Mouse (Mus musculus): ENCODE results near the gene Ttc39b. TPM values are rescaled to one million over a fixed set of nuclear protein-coding genes. Genes with fewer than 3 reads are reported as not detected.
A peak's percentile ranks its signal among the peaks of the same experiment; 100 is the strongest.

Ttc39b gene
- total RNA-seq (2021): 10 to 100 TPM; 14.4 to 22.7 TPM

DNA sequence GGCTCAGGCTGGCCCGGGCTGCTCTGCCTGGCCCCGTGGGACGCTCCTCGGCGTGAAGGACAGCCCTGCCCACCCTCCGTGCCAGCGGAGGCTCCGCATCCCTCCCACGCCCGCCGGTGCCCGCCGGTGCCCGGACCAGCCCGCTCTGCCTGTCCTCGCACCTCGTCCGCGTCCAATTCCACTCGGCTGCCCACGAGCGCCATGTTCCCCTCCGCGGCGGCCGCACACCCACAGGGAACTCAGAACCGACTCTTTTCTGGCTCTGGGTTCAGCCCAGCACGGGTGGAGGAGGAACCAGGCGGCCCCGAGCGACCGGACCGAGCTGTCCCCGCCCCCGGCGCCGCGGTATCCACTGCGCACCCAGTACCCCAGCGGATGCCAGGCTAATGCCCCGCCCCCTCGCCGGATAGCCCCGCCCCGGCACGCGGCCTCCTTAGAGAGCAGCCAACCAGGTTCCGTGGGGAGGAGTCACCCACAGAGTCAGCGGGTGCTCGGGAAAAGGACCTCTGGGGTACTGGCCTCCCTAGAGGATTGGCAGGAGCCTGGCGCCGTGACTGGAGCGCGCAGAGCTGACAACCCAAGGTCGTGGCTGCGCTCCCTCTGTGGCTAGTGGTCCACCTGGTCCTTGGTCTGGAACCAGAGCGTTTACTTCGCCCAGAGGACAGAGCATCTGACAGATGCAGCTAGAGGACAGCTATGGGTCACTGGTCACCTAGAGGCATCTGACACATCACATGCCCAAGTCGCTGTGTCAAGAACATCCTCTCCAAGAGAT, at the start of gene Ttc39b:
Gene Ttc39b, minus strand, starts transcription at position 346 of the 775 bp plus-strand sequence.
- intact Hi-C loops (cut with DNase I): loop anchor here (1.0 to 5.0 kb wide), 3 partner anchors 21 to 93 kb away; partner anchors contain the start of gene Snapc3

DNA sequence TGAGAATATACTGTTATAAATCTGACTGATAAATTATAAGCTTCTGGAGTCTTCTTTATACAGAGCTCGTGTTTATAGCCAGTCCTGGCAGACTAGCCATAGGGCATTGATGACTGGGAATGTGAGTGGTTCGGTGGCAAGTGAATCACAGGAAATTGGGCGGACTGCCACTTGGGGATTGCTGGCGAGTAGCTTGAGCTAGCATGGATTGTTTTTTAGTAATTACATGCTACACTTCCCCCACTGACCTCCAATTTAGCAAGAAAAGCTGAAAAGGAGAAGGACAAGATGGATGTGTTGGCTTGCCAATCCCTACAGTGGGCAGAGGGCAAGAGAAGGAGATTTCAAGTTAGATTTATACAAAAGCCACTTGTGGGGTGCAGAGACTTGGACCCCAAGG, 49.3 kb upstream of the Ttc39b start:
- intact Hi-C loops (cut with DNase I): no loop called here
- no peak for DNase-seq

More for the DNA sequence above, at the start of gene Ttc39b:
- peak; percentile 99 to 100 for DNase-seq

DNA sequence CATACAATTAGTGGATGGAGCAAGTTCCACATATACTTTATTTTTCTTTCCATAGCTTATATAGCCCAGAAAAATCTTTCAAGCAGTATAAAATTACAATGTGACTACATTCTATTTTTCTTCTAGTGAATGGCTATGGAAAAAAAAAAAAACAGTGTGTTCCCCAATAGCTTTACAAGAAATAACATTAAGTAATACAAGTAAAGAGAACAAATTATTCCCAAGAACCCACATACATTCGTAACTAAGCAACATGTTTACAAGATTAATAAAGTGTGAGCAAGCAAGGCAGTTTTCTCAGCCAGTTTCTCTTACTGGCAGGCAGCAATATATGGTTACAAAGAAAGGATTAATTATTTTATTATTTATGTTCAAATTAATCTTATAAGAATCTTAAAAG, 33.7 kb upstream of the Ttc39b start:
- intact Hi-C loops (cut with DNase I): no loop called here

DNA sequence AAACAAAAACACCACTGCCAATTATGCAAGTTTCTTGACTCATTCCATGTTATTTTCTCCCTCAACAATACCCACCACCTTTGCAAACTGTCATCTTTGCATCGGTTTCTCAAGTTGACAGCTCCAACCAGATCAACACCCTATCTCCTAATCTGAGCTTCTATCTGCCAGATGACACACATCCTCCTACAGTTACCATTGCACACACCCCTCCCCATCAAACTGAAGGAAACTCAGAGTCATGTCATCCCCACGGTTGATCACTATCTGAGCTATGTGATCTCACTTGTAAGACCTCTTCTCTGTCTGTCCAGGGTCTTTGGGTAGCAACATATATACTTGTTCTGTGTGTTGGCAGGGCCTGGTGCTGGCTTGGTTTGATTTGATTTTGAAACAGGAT, 30.7 kb upstream of the Ttc39b start:
- intact Hi-C loops (cut with DNase I): no loop called here
- DNase-seq: no peak

More for the DNA sequence above, 33.7 kb upstream of the Ttc39b start:
- no peak for DNase-seq

DNA sequence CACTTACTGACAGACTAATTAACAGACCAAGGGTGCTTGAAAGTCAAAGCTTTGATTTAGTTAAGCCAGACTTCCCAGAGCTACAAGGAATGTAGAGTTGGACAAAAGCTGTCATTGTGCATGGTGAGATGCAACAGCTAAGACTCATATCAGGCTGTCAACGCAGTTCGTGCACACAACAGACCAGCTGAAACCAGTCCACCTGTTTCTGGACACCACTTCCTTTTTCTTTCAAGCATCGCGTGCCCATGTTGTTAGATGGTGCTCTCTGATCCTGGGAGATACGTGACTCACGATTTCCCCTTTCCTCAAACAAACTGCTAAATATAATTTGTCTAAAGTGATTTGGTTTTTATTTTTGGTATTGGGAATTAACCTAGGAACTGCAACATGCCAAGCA, 29.9 kb upstream of the Ttc39b start:
- intact Hi-C loops (cut with DNase I): no loop called here
- DNase-seq: no peak

DNA sequence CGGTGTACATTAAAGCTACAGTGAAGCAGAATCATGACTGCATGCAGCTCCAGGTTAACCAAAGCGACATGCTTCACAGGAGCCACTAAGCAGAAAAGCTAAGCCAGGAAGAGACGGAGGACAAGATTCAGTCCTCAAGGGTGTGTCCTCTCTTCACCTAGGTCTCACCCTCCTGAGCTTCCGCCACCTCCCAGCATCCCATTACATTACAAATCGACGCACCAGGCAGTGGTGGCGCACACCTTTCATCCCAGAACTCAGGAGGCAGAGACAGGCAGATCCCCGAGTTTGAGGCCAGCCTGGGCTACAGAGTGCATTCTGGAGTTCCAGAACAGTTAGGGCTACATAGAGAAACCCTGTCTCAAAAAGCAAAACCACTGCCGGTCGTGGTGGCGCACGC, 29.2 kb upstream of the Ttc39b start:
- no peak for DNase-seq
- intact Hi-C loops (cut with DNase I): no loop called here

DNA sequence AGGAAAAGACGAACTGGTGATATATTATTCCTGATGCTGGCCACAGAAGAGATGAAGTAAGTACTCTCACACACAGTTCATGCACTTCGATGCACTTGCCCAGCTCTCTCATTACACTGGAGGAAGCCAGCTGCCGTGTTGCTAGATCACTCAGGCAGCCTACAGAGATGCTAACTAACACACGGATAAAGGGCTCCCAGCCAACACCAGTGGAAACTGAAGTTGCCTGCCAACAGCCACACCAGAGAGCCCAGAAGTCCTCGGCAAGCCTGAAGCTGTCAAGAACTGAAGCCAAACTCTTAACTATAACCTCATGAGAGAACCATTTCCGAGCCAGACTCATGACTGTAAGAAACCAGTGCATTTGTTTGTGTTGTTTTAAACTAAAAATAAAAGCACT, 26.7 kb upstream of the Ttc39b start:
- intact Hi-C loops (cut with DNase I): loop anchor here (2.0 kb wide), 1 partner anchor 26 kb away; the partner anchor contains the start of gene Ttc39b
- peak; percentile 86 to 88 for DNase-seq

DNA sequence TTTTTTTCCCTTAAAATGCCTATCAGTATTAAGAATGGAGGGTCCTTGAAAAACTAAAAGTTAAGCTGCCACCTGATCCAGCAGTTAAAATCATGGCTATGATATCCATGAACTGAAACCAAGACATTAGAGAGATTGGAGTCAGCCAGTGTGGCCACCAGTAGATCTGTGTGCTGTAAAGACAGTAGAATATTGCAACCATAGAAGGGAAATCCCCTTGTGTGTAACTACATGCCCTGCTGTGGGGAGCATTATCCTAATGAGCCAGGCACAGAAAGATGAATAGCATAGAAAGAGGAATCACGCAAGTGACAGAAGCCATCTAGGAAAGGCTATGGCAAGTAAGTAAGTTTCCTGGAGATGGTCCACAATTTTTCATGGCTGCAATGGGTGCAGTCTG, 24.9 kb upstream of the Ttc39b start:
- intact Hi-C loops (cut with DNase I): loop anchor here (5.0 kb wide), 1 partner anchor 87 kb away; no protein-coding TSS in a partner anchor
- DNase-seq: no peak

DNA sequence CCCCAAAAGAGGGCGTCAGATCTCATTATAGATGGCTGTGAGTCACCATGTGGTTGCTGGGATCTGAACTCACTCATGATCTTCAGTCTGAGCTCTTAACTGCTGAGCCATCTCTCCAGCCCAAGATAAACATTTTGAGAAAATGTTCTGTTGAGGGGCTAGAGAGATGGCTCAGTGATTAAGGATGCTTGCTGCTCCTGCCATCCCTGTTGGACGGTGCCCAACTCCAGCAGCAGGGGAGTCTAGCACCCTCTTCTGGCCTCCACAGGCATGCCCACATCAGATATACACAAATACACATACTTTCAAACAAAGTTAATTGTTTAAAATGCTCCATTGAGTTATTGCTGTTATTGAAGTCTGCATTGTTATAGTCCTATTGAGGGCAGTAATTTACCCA, 19.8 kb upstream of the Ttc39b start:
- intact Hi-C loops (cut with DNase I): loop anchor here (5.0 kb wide), 1 partner anchor 42 kb away; no protein-coding TSS in a partner anchor
- DNase-seq: no peak

DNA sequence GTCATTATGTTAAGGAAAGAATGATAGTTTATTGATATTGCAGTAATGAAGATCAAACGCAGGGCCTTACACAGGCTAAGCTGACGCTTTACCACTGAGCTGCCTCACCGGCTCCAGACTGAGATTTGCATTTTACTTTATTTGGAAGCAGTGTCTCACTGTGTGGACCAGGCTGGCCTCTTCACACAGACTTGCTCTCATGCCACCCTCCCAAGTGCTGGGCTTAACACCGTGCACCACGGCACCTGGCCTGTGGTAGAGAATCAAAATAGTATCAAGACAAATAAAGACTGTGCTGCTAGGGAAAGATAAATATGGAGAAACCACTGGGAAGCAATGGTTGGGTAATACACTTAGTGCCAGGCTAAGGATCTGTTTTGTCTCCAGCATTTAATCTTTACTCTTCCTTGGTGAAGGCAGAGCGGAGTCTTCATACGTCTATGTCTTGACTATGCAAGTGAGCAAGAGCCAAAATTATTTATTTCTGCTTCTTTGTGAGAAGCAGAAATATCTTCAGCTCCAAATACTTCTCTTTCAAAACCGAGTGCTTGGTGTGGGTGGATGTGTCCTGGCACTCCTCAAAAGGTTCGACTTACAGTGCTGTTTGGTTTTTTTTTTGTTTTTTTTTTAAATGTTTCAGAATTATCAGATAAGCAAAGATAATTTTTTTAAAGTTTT, 19.2 kb upstream of the Ttc39b start:
- DNase-seq: no peak
- intact Hi-C loops (cut with DNase I): loop anchor here (5.0 kb wide), 1 partner anchor 41 kb away; no protein-coding TSS in a partner anchor

DNA sequence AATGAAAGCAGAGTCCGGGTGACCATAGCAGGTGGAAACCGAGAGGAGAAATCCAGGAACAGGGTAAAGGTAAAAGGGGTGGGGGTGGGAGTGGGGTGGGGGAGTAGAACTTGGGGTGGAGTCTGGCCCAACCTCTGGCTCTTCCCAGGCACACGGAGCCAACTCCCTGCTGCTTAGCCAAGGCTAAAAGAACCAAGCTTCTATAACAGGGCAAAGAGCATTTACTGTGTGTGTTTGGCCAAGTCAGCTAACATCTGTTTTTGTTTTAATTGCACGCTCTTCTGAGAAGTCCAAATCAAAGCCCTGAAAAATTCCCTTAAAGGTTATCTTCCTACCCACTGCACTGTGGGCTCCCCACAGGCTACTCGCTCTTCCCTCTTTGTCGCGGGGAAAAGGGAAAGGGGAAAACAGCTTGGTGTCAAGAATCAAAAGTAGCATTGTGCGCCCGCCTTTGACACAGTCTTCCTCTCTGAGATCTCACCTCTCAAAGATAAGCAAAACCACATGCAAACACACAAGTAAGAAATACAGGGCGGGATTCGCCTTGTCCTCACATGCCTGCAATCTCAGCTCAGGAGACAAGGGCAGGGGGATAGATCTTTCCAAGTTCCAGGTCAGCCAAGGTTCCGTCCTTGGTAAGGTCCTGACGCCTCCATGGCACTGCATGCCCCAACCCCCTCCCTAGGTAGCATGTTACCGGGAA, 18.4 kb upstream of the Ttc39b start:
- DNase-seq: no peak
- intact Hi-C loops (cut with DNase I): loop anchor here (5.0 kb wide), 1 partner anchor 40 kb away; no protein-coding TSS in a partner anchor

DNA sequence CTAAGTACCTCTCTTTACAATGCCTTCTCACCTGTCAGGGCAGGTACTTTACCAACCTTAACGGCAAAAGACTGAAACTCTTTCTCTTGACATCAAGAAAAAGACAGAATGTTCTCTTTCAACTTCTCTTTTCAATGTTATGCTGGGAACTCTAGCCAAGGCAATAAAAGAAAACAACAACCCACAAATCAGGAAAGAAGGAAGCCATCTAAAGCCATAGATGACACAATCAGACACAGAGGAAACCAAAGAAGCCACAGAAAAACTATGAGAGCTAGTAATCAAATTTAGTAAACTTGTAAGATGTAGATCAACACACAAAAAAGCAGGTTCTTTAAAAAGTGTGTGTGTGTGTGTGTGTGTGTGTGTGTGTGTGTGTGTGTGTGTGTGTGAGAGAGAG, 15.3 kb upstream of the Ttc39b start:
- no peak for DNase-seq
- intact Hi-C loops (cut with DNase I): no loop called here

DNA sequence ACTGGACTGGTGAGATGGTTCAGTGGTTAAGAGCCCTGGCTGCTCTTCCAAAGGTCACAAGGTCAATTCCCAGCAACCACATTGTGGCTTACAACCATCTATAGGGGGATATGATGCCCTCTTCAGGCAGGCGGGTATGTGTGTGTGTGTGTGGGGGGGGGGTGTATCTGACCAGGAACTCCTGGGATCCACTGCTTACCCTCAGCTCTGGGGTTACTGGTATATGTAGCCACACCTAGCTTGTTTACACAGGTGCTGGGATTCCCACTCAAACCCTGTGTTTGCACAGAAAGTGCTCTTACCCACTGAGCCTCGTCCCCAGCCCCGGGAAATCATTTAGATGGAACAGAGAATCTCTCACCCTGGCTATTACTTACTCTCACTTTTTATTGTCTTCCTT, 13.7 kb upstream of the Ttc39b start:
- no peak for DNase-seq
- intact Hi-C loops (cut with DNase I): no loop called here

DNA sequence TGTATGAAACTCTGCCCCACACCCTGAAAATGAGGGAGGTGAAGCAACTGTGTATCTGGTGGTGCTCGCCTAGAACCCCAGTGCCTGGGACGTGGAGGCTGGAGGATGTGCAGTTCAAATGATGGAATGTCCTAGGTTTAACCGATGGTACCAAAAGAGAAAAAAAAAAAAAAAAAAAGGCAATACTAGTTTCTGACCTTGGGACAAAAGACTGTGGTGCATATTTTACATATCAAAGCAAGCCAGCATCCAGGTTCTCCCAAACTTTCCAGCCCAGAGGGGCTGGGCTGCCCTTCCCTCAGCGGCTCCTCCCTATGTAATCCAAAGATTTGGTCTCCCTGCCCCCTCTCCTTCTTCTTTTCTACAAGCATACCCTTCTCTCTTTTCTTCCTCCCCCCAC, 6.3 kb upstream of the Ttc39b start:
- intact Hi-C loops (cut with DNase I): no loop called here
- no peak for DNase-seq

DNA sequence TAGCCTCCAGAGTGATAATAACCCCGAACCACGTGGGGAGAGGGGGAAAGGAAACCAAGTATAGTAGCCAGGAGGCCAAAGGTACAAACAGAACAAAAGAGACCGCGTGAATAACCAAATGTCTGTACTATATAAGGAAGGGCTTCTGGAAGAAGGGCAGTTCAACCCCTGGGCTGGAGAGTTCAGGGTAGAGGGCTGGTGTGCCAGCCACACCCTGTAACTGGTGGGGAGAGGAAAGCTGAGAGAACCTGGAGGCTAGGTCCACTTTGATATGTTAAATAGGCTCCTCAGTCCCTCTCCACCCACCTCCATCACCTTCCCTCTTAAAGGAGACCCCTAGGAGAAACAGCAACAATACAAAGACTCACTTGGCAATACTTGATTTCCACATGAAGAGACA, 5.6 kb upstream of the Ttc39b start:
- intact Hi-C loops (cut with DNase I): loop anchor here (5.0 kb wide), 1 partner anchor 67 kb away; no protein-coding TSS in a partner anchor
- no peak for DNase-seq

DNA sequence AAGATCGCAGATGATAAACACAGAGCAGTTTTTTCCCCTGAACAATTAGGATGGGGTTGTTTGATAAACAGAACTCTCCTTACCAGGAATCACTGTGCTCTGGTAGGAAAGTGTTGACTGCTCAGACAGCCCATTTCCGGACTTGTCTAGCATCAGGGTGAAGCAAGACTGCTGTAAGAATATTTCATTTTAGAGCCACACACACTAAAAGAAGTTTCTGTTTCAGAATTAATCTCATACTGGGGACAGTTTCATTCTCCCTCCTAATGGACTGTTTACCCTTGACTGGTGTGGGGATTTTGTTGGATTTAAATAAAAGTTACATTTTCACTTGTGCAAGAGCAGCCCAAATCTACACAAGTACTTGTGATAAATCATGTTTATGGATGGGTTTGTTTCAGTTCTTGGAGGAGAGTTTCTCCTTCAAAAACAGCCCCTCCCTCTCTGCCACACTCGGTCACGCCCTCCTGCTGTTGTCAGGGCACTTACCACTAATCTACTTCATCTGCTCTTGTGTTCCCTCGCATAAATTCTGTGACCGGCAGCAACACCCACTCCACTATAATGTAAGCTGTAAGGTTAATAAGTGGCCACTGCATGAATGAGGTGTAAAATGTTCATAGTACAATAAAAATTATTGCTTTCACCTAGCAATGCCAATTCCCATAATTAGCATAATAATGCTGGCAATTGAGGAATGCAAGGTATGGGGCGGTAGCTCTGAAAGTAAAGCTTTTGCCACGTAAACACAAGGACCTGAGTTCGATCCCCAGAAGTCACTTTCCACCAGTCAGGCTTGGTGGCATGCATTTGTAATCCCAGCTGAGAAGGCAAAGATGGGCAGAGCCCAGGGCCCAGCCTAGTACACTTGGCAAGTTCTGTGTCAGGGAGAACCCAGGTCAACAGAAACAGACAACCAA, 4.2 kb upstream of the Ttc39b start:
- no peak for DNase-seq
- intact Hi-C loops (cut with DNase I): loop anchor here (5.0 kb wide), 1 partner anchor 66 kb away; no protein-coding TSS in a partner anchor

DNA sequence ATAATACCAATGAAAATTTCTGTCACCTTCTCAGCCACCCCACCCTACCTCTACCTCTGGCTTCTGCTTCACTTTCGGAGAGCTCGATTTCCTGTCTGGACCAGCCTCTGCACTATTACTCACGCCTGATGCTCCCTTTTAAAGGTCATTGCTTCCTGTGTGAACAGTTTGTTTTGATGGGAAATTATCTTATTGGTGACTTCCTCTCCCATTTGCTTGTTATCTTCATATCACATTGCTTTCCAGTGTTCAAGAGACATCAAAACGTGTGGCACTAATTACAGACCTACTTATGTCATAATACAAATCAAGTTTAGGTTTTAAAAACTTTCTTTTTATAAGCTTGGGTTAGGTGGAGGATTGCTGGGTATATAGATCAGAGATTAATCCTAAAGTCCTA, 3.5 kb upstream of the Ttc39b start:
- intact Hi-C loops (cut with DNase I): loop anchor here (5.0 kb wide), 1 partner anchor 65 kb away; no protein-coding TSS in a partner anchor
- DNase-seq: no peak

DNA sequence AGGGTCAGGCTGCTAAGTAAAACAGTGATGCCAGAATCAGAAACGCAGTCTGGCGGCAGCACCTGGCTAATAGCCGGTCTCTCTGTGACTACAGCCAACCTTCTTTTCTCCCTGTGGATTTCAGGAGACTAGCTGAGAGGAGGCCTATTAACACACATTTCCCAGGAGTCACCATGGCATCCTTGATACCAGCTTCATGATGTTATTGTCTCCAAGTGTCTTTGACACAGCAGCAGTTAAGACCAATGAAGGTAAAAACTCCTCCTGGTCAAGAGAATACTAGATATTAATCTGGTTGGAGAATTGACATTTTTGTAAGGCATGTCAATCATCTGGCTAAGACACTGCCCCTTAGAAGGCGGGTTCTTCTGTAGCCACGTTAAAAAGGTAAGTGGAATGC, 1.3 kb upstream of the Ttc39b start:
- intact Hi-C loops (cut with DNase I): loop anchor here (2.0 to 5.0 kb wide), 2 partner anchors 25 to 63 kb away; no protein-coding TSS in a partner anchor
- DNase-seq: no peak

DNA sequence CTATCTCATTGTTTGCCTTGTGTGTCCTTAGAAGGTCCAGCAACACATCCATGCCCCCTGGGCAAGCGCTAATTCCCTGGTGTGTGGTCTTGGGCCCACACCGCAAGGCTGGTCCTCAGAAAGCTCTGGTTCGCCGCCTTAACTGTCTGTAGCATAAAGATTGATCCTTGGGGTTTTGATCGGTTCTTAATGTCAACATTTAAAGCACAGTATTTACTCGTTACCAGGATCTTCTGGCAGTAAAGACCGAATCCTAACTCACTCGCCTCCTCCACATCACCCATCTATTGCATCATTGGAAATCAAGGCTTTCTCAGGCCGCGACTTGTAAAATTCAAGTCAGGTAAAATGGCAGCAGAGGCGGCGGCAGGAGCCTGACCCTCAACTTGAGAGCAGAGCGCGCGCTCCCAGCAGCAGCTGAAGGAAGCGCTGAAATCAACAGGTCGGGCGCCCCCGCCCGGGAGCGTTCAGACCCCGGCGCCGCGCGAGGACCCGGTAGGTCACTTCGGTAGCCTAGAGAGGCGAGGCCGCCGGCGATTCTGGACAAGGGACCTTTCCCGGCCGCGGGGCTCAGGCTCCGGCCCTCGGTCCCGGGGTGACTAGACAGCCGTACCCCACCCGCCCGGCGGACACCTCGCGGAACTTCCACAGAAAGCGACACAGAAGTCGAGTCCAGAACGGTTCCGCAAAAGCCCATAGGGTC, 703 bp downstream of the Ttc39b start:
- intact Hi-C loops (cut with DNase I): loop anchor here (5.0 kb wide), 1 partner anchor 94 kb away; the partner anchor contains the start of gene Snapc3
- DNase-seq: peak; percentile 85 to 88
